Mouse (Mus musculus): ENCODE measurements at regions not wholly inside any gene's neighbourhood (a gene's known extent, or its start where the extent isn't known, plus 50 kb on each side); places are given as distances from the start of the nearest gene placed in this dataset.
A peak's percentile ranks its signal among the peaks of the same experiment; 100 is the strongest.

DNA sequence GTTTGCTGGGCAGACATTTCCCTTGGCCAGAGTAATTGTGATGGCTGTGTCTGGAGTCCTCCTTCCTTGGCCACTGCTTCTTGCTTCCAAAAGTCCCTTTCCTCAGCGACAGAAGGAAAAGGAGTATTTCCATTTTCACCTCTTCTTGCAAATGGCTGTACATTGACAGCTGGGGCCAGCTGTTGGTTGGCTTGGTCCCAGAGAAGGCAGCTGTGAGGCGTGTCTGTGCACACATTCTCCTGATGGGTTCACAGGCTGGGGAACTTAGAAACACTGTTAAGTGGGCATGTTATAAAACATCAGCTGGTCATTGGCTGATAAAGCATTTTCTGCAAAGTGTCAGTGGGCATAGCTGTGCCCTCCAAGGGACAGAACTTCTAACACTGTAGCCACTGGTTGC lies 290.4 kb upstream of the Trpc7 start:
- peak; percentile 3 for DNase-seq (ENCODE audit: low spot score)

DNA sequence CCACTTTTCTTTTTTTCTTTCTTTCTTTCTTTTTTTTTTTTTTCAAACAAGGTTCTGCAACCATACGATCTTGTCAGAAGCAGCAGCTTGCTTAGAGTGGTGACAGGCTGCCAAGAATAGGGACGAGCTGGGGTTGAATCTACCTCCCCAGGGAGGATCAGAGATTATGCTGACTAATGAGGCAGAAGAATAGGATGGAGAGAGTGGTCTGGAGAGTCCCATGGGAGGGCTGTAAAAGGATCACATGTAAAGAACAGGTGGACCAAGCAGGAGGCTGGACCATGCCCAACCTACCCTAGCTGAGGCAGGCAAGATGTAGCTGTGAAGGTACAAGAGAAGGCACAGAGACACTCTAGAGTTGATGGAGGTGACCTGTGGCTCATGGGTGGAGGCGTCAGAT lies 274.4 kb upstream of the Trpc7 start:
- DNase-seq (ENCODE audit: low spot score) = no peak

GRCm38 (mm10) chr13:57169621-57170020 lies 273.8 kb upstream of the Trpc7 start:
- no peak for DNase-seq (ENCODE audit: low spot score)

- no peak for DNase-seq (ENCODE audit: low spot score)
These were observed 269.6 kb upstream of the Trpc7 start for GRCm38 (mm10) chr13:57165367-57165766.

DNA sequence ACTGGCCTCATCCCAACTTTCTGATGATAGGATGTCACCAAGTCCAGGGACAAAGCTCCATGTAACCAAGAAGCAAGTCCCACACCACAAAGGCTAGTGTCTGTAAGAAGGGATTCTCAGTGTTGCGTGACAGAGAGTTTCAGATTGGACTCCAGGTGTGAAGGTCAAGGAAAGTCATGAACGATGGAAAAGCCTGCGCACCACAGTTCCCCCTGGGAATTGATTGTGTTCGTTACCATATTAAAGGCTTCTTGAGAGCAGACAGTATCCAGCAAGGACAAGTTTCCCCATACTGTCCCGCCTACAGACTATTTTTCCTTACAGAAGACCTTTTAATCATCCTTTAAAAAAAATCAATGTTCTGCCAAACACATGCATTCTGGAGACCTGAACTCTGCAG lies 257.0 kb upstream of the Trpc7 start:
- DNase-seq (ENCODE audit: low spot score) = no peak

DNA sequence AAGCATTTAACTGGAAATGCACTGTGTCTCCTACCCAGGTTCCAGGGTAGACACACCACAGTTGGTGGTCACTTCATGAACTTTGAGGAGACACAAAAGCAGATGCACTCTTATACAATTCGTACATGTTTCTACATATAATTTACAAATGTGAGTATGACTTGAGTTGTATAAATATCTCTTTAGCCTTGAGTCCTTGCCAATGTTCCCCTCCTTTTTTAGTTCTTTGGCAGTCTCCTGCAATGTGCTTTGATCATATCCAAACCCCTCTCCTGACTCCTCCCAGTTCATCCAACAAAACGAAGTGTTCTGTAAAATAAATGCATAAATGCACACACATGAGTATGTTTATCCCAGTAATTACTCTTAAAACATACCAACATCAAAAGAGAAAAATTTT lies 251.8 kb upstream of the Trpc7 start:
- DNase-seq (ENCODE audit: low spot score) = no peak

DNA sequence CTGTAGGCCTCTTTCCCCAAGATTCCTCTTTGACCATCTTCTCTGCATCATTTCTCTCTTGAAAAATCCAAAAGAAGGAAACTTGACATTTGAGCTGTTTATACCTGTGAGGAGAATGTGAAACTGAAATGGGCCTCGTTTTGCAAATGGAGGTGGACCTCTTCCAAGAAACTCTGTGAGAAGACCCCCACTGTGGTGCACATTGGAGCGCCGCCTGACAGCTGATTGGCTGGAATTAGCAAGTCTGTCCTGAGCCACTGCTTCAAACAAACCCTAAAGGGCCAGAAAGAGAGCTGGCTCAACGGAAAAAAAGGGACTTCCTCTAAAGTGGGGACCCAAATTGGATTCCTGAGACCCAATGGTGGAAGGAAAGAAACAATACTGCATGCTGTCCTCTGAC lies 250.9 kb upstream of the Trpc7 start:
- no peak for DNase-seq (ENCODE audit: low spot score)

- DNase-seq (ENCODE audit: low spot score) = no peak
These were observed 250.0 kb upstream of the Trpc7 start for GRCm38 (mm10) chr13:57145782-57146181.

DNA sequence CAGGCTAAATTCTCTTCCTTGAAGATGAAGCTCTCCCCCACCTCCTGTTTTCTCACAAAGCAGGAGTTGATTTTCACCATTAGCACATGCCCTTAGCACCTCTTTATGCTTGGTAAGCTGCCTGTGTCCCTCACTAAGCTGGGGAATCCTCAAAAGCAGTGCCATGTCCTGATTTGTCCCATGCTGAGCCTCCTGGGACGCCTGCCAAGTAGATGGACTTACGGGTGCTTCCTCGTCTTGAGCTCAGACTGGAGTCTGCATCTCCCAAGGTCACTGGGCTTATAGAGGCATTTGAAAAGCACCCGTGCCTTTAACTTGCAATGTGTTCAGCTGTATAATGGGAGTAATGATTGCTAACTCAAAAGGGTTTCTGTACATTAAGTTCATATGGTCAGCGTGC lies 247.1 kb upstream of the Trpc7 start:
- no peak for DNase-seq (ENCODE audit: low spot score)

GRCm38 (mm10) chr13:57142441-57142840 lies 246.6 kb upstream of the Trpc7 start:
- no peak for DNase-seq (ENCODE audit: low spot score)

DNA sequence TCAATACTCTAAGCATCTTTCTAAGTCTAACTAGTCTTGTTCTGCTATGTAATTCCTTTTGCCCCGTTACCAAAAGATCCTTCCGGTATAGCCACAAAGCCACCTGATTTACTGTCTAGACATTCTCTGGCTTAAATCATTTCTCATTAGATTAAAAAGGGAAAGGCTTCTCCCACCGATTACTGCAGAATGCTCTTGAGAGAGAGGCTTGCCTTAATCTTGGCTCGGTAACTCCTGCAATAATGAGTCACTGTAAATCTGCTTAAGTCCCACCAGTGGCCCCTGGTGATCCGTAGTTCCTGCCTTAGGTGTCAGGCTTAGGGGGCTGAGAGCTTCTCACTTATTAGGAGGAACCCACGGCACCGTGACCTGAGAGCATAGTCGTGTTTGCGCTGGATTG lies 220.1 kb upstream of the Trpc7 start:
- no peak for DNase-seq (ENCODE audit: low spot score)

- DNase-seq (ENCODE audit: low spot score) = no peak
These were observed 212.2 kb upstream of the Trpc7 start for GRCm38 (mm10) chr13:57107956-57108355.

GRCm38 (mm10) chr13:57099601-57100000 lies 203.8 kb upstream of the Trpc7 start:
- no peak for DNase-seq (ENCODE audit: low spot score)

DNA sequence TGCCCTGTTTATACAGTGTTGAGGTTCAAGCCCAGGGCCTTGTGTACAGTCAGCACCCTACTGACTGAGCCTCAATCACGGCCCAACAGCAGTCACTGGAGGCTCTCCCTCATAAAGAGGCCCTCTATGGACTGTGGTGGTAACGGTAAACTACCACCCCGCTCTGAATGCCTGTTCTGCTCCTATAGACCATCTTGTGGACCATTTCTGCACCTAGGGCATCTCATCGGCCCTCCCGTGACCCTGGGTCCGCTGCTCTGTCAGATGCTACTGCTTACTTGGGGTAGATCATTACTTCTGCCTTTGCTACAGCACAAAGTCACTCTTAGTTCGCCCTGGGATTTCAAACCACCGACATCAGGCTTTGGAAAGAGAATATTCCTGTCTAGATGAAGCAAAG lies 196.1 kb upstream of the Trpc7 start:
- DNase-seq (ENCODE audit: low spot score) = no peak

DNA sequence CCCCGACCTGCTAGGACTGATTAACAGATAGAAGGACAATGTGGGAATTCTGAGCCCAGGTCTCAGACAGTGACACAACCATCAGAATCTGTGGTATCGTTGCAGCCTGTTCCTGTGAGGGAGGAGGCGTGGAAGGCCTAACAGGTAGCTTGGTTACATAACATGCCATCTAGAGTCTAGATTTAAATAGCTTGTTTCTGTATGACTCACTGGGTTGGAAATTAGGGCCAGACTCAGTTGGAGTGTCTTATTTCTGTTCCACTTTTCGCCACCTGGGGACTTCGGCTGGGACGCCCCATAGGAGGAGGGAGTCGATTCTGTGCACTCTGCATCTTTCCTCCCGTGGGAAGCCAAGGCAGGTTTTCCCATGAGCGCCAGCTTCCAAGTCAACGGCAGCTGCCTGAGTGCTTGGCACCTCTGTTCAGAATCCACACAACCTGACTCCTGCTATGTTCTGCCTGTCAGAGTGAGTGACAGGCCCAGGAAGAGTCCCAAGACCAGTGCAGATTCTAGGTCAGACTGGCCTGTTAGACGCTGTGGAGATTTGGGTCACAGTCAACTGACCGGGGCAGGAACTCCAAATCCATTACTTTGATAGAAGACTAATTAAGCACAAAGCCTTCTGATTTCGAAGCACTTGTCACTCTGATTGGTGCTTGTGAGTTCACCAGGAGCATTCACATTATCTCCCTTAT lies 193.7 kb upstream of the Trpc7 start:
- DNase-seq (ENCODE audit: low spot score) = no peak

- no peak for DNase-seq (ENCODE audit: low spot score)
These were observed 192.2 kb upstream of the Trpc7 start for GRCm38 (mm10) chr13:57087966-57088365.

DNA sequence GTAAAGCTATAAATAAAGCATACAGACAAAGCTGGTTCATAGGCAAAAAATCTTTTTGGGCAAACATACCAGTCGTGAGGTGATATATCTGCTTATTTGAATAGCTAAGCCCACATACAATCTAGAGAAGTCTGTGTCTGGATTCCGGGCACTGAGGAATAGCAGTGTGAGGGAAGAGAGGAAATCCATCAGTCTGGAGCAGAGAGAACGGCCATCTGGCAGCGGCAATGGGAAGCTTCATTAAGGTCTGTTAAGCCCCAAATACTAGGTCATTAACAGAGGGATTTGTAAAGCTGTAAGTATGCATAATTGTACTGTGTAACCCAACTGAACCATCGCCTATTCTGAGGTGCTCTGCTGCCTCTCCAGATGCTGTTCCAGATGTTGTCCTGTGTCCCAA lies 191.6 kb upstream of the Trpc7 start:
- DNase-seq (ENCODE audit: low spot score) = no peak

GRCm38 (mm10) chr13:57083751-57084150 lies 188.0 kb upstream of the Trpc7 start:
- DNase-seq (ENCODE audit: low spot score) = no peak

GRCm38 (mm10) chr13:57070479-57070878 lies 174.7 kb upstream of the Trpc7 start:
- DNase-seq (ENCODE audit: low spot score) = no peak

- no peak for DNase-seq (ENCODE audit: low spot score)
These were observed 165.9 kb upstream of the Trpc7 start for GRCm38 (mm10) chr13:57061656-57062055.

DNA sequence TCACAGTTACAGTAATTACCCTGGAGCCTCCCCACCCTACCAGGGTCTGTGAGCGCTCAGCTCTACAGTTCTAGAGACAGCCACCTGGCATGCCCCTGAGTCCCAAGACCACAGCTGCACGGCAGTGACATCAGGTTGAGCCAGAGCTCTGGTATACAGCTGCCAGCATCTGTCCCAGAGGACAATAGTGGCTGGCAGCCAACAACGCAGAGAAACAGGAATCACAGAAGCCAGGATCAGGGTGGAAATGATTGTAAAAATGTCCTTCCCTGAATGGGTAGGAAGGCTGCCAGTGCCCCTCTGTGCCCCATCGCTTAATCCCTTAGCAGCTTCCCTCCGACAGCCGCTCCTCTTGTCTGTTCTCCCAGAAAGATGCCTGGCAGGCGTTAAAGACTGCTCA lies 165.3 kb upstream of the Trpc7 start:
- DNase-seq (ENCODE audit: low spot score) = no peak

DNA sequence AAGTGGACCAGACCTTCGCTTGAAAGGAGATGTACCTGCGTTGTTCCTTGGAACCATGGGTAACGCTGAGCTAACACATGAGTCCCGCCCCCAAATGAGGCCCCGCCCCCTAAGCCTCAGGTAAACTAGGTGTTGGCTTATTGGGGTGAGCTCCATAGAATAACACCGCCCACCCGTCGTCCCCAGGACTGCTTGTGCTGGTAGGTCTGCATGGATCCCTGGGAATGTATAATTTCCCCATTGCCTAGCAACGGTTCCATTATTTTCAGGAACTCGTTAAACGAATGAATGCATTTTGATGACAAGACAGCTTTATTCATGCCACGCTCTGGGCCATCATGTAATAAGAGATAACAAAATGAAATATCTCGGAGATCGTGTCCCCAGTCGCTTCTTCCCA lies 161.0 kb upstream of the Trpc7 start:
- no peak for DNase-seq (ENCODE audit: low spot score)

GRCm38 (mm10) chr13:57055409-57056195 lies 159.8 kb upstream of the Trpc7 start:
- DNase-seq (ENCODE audit: low spot score) = no peak

- DNase-seq (ENCODE audit: low spot score) = no peak
These were observed 157.6 kb upstream of the Trpc7 start for GRCm38 (mm10) chr13:57053361-57053760.
